Mouse (Mus musculus) urinary bladder, postnatal 4 days (tissue): ENCODE measurements around the gene Sh3bgrl.
A peak's percentile ranks its signal among the peaks of the same experiment; 100 is the strongest.
"Not testable (repeated sequence)": the region's sequence is repeated elsewhere in the genome, so short reads cannot be mapped to it uniquely, and the experiment has no call there.

Experiments used
- DNase-seq, 2 experiments: peaks; one replicate each; pipeline ENCODE4 v3.0.0; 2021 to 2022; ENCODE audit warnings: low spot score in 2 of 2

Sh3bgrl gene

GRCm38 (mm10) chrX:109095245-109096242 lies at the start of gene Sh3bgrl:
Gene Sh3bgrl, plus strand, starts transcription at chrX:109095365.
- DNase-seq, result peak; percentile 70 to 71

GRCm38 (mm10) chrX:109047773-109048172 lies 47.4 kb upstream of the Sh3bgrl start:
- DNase-seq, result no peak

GRCm38 (mm10) chrX:109071719-109072118 lies 23.4 kb upstream of the Sh3bgrl start:
- DNase-seq, result no peak

- DNase-seq, result no peak
Observed at GRCm38 (mm10) chrX:109075716-109076115, 19.4 kb upstream of the Sh3bgrl start.

- no peak for DNase-seq
Observed at GRCm38 (mm10) chrX:109076355-109076754, 18.8 kb upstream of the Sh3bgrl start.

GRCm38 (mm10) chrX:109079354-109079753 lies 15.8 kb upstream of the Sh3bgrl start:
- not testable (repeated sequence) for DNase-seq

- DNase-seq, result no peak
Observed at GRCm38 (mm10) chrX:109087073-109087472, 8.1 kb upstream of the Sh3bgrl start.

- no peak for DNase-seq
Observed at GRCm38 (mm10) chrX:109094800-109095199, 365 bp upstream of the Sh3bgrl start.

GRCm38 (mm10) chrX:109098511-109098910 lies 3.3 kb downstream of the Sh3bgrl start:
- DNase-seq, result no peak

GRCm38 (mm10) chrX:109100441-109100840 lies 5.3 kb downstream of the Sh3bgrl start:
- DNase-seq, result no peak

GRCm38 (mm10) chrX:109108117-109108805 lies 13.1 kb downstream of the Sh3bgrl start:
- DNase-seq, result no peak

- DNase-seq, result no peak
Observed at GRCm38 (mm10) chrX:109112885-109113284, 17.7 kb downstream of the Sh3bgrl start.

GRCm38 (mm10) chrX:109113401-109114280 lies 18.5 kb downstream of the Sh3bgrl start:
- DNase-seq, result no peak

- DNase-seq, result no peak
Observed at GRCm38 (mm10) chrX:109119829-109120826, 25.0 kb downstream of the Sh3bgrl start.

GRCm38 (mm10) chrX:109121161-109121560 lies 26.0 kb downstream of the Sh3bgrl start:
- no peak for DNase-seq

GRCm38 (mm10) chrX:109122670-109123069 lies 27.5 kb downstream of the Sh3bgrl start:
- DNase-seq, result no peak

- DNase-seq, result no peak
Observed at GRCm38 (mm10) chrX:109123762-109124161, 28.6 kb downstream of the Sh3bgrl start.

- no peak for DNase-seq
Observed at GRCm38 (mm10) chrX:109126847-109127246, 31.7 kb downstream of the Sh3bgrl start.

GRCm38 (mm10) chrX:109127551-109128088 lies 32.5 kb downstream of the Sh3bgrl start:
- no peak for DNase-seq

GRCm38 (mm10) chrX:109130066-109130465 lies 34.9 kb downstream of the Sh3bgrl start:
- DNase-seq, result no peak
